Mouse (Mus musculus) ES-E14 (cell line): ENCODE data around the gene Borcs7. TPM values are rescaled to one million over a fixed set of nuclear protein-coding genes. Genes with fewer than 3 reads are reported as not detected.

Source experiments
- DNase-seq: peaks from one replicate; pipeline ENCODE4 v3.0.0-alpha.2; 2013; ENCODE audit warnings: low read depth, low spot score
- H3K27ac ChIP-seq: 2 replicates; pipeline ENCODE4 v1.5.1; 2012; ENCODE audit warnings: low read depth, mild to moderate bottlenecking, low read length, moderate library complexity, mixed read lengths; ENCODE audit not compliant: poor library complexity, insufficient read depth, severe bottlenecking
- H3K36me3 ChIP-seq: 2 replicates; pipeline ENCODE4 v1.6.1; 2012; ENCODE audit warnings: mild to moderate bottlenecking, low read length, moderate library complexity, mixed read lengths; ENCODE audit not compliant: control insufficient read depth, poor library complexity, insufficient read depth, severe bottlenecking
- H3K4me1 ChIP-seq, 2 experiments: fragments of 150-350 bp in 1 of 2; sonication (generic) in 1 of 2; 2 replicates each; pipeline ENCODE4 v1.6.1; 2012; ENCODE audit warnings: low read length in 2 of 2, mild to moderate bottlenecking in 1 of 2, mixed read lengths in 1 of 2; ENCODE audit not compliant: control insufficient read depth in 2 of 2, insufficient read depth in 2 of 2, poor library complexity in 1 of 2
- H3K4me3 ChIP-seq, 2 experiments: fragments of 150-350 bp in 1 of 2; sonication (generic) in 1 of 2; 2 replicates each; pipeline ENCODE4 v1.5.1; 2012; ENCODE audit warnings: low read length in 2 of 2, low read depth in 1 of 2, mild to moderate bottlenecking in 1 of 2, mixed read lengths in 1 of 2; ENCODE audit not compliant: insufficient read depth in 1 of 2, poor library complexity in 1 of 2, severe bottlenecking in 1 of 2
- H3K9ac ChIP-seq: 2 replicates; pipeline ENCODE4 v1.6.1; 2012; ENCODE audit warnings: low read depth, mild to moderate bottlenecking, low read length, mixed read lengths; ENCODE audit not compliant: poor library complexity, insufficient read depth, severe bottlenecking
- H3K9me3 ChIP-seq: fragments of 150-350 bp; sonication (generic); 2 replicates; pipeline ENCODE4 v1.6.1; 2012; ENCODE audit warnings: low read depth, mild to moderate bottlenecking, low read length; ENCODE audit not compliant: control insufficient read depth, insufficient read depth
- CHD2 ChIP-seq: IDR thresholded peaks from 2 replicates; pipeline ENCODE4 v1.6.1; 2014; ENCODE audit warnings: mild to moderate bottlenecking, low read depth, low read length, inconsistent platforms
- HCFC1 ChIP-seq: IDR thresholded peaks from 2 replicates; pipeline ENCODE4 v1.6.1; 2012; ENCODE audit warnings: low read length, inconsistent platforms, borderline replicate concordance; ENCODE audit not compliant: insufficient read depth
- MAFK ChIP-seq: IDR thresholded peaks from 2 replicates; pipeline ENCODE4 v1.6.1; 2014; ENCODE audit warnings: mild to moderate bottlenecking, low read depth, low read length, inconsistent platforms; ENCODE audit not compliant: insufficient read depth
- ZC3H11A ChIP-seq: IDR thresholded peaks from 2 replicates; pipeline ENCODE4 v1.6.1; 2012; ENCODE audit warnings: low read depth, mild to moderate bottlenecking, inconsistent platforms, low read length, borderline replicate concordance
- ZNF384 ChIP-seq: IDR thresholded peaks from 2 replicates; pipeline ENCODE4 v1.6.1; 2012; ENCODE audit warnings: low read depth, low read length, inconsistent platforms
- in situ Hi-C, 2 experiments: fragments of 600-800 bp; cut with MboI; formaldehyde crosslinking; loops; one replicate each; pipeline ENCODE4 v1.15.1; 2025; ENCODE audit warnings: low sequenced_read_pairs in 2 of 2, inconsistent platforms in 1 of 2; ENCODE audit not compliant: unreplicated experiment in 2 of 2
- total RNA-seq: library from RNA; depleted of rRNA; stranded (reverse); fragments of 300-350 nt; gene quantifications from 2 replicates; pipeline ENCODE4 v1.2.3, GENCODE M21; 2012

The Borcs7 gene
- total RNA-seq, 1 experiment: 2.1 TPM

GRCm38 (mm10) chr19:46691078-46691477, 1.4 kb downstream of the Borcs7 start:
- peaks cover 2 to 3% of the 10 kb centered on the region in 2 experiments; a peak in 2 of 4 replicates for H3K4me1 ChIP-seq
- no peak overlapping the region for H3K9ac ChIP-seq
- TF ChIP-seq MAFK: no peak
- TF ChIP-seq ZC3H11A: no peak
- in situ Hi-C loops: no loop called here
- no peaks in the 10 kb centered on the region for H3K36me3 ChIP-seq
- H3K27ac ChIP-seq: no peak overlapping the region
- no peaks in the 10 kb centered on the region for H3K9me3 ChIP-seq
- DNase-seq: no peak
- no peak overlapping the region for H3K4me3 ChIP-seq

- Histone ChIP-seq H3K27ac (no peak overlapping the region), H3K4me3 (no peak overlapping the region), H3K36me3 (no peaks in the 10 kb centered on the region), H3K9ac (no peak overlapping the region), H3K9me3 (no peaks in the 10 kb centered on the region), H3K4me1 (peaks cover 3 to 8% of the 10 kb centered on the region in 2 experiments; a peak in 3 of 4 replicates)
- TF ChIP-seq CHD2 (no peak), ZC3H11A (no peak), MAFK (no peak), ZNF384 (no peak), HCFC1 (no peak)
- in situ Hi-C loops: no loop called here
- DNase-seq: no peak
Observed at GRCm38 (mm10) chr19:46693146-46693545, 3.4 kb downstream of the Borcs7 start.

- Histone ChIP-seq H3K4me3 (no peak overlapping the region), H3K27ac (no peak overlapping the region), H3K9me3 (no peaks in the 10 kb centered on the region), H3K4me1 (peaks cover 0 to 29% of the 10 kb centered on the region in 2 experiments; a peak in 3 of 4 replicates), H3K36me3 (no peaks in the 10 kb centered on the region), H3K9ac (no peak overlapping the region)
- no peak for DNase-seq
- TF ChIP-seq CHD2 (no peak), MAFK (no peak), ZNF384 (no peak), ZC3H11A (no peak), HCFC1 (no peak)
- in situ Hi-C loops: no loop called here
Observed at GRCm38 (mm10) chr19:46696482-46696881, 6.8 kb downstream of the Borcs7 start.

- Histone ChIP-seq H3K4me1 (peaks cover 0 to 29% of the 10 kb centered on the region in 2 experiments; a peak in 3 of 4 replicates), H3K9ac (no peak overlapping the region), H3K27ac (no peak overlapping the region), H3K9me3 (no peaks in the 10 kb centered on the region), H3K4me3 (no peak overlapping the region), H3K36me3 (no peaks in the 10 kb centered on the region)
- no peak for TF ChIP-seq ZC3H11A
- no peak for TF ChIP-seq CHD2
- no peak for TF ChIP-seq ZNF384
- DNase-seq: no peak
- in situ Hi-C loops: no loop called here
Observed at GRCm38 (mm10) chr19:46696943-46697342, 7.2 kb downstream of the Borcs7 start.

GRCm38 (mm10) chr19:46697840-46698517, 8.3 kb downstream of the Borcs7 start:
- TF ChIP-seq HCFC1 (no peak), ZNF384 (no peak), MAFK (no peak), ZC3H11A (no peak), CHD2 (no peak)
- Histone ChIP-seq H3K27ac (0 out of 2 replicates have a peak overlapping the region, but pooled peaks have one; percentile 14), H3K36me3 (no peaks in the 10 kb centered on the region), H3K4me3 (peak overlapping the region; percentile 5 to 35; a peak in 2 of 4 replicates), H3K9ac (peak overlapping the region; percentile 35; the same call in 1 of the 2 replicates), H3K4me1 (peaks cover 0 to 27% of the 10 kb centered on the region in 2 experiments; a peak in 3 of 4 replicates), H3K9me3 (no peaks in the 10 kb centered on the region)
- DNase-seq: no peak
- in situ Hi-C loops: no loop called here
